Mouse (Mus musculus) gastrocnemius, postnatal 25 days (tissue): ENCODE results near the gene 5730596B20Rik. TPM values are rescaled to one million over a fixed set of nuclear protein-coding genes. Genes with fewer than 3 reads are reported as not detected.

Experiments used
- DNase-seq: peaks from one replicate; pipeline ENCODE4 v3.0.0; 2022
- total RNA-seq, 2 experiments: library from RNA; stranded (reverse); gene quantifications; 1 replicate in 1 of 2; 2 replicates in 1 of 2; pipeline ENCODE4 v1.2.3; 2021

The 5730596B20Rik gene
- total RNA-seq, 2 experiments from 2014 or later = not detected

DNA sequence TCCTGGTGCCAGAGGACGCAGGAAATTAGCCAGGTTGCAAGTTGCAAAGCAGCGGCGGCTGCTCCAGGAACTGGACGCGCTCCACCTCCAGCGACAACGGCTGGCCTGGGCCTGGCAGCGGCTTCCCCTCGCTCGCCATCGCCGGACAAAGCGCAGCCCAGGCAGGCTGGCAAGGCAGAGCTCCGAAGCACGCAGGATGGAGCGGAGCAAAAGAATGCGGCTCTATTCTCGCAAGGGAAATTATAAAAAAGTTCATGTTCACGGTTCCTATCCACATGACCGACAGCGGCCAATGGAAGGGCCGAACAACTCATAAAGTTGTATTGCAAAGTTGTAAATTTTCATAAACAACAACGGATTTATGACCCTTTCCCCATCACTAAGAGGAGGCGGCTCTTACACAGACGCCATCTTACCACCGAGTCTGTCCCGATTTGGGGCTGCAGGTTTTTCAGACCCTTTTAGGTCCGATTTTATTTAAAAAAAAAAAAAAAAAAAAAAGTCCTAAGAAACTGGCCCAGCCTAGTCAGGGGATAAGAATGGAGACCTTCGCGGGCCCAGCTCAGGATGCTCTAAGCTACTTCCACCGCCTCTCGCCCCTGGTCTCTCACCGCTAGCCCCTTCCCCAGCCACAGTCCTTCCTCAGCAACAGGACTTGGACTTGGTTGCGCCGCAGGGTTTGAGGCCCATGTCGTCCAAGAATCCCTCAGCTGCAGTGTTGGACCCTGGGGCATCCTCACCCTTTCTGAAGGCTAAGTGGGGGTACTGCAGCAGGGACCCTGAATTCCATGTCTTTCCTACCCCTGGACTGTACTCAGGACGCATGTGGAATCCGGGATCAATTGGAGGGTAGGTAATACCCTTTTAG lies 36.1 kb downstream of the 5730596B20Rik start, which contains the start of the genes Hoxa3 and Gm28308:
Hoxa3 (minus strand) TSS at position 218 of the 868 bp plus-strand sequence.
Gm28308 (minus strand) TSS at position 221 of the 868 bp plus-strand sequence.
- peak; percentile 80 for DNase-seq

DNA sequence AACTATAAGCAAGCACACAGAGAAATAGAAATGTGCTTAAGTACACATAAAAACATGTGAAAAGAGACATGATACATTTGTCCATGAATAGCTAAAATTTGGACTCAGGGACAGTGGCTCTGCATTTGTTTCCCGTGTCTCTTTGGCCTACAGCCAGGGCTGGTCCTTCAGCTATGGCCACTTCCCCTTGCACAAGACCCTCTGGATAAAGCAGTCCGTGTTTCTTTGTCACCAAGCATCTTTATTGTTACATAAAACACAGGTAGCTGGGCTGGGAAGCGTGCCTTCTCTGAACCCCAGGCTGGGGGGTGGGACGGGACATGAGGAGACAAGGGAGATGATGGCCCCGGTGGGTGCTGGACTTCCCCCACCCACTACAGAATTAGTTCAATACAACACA lies 37.0 kb downstream of the 5730596B20Rik start:
- DNase-seq = no peak

DNA sequence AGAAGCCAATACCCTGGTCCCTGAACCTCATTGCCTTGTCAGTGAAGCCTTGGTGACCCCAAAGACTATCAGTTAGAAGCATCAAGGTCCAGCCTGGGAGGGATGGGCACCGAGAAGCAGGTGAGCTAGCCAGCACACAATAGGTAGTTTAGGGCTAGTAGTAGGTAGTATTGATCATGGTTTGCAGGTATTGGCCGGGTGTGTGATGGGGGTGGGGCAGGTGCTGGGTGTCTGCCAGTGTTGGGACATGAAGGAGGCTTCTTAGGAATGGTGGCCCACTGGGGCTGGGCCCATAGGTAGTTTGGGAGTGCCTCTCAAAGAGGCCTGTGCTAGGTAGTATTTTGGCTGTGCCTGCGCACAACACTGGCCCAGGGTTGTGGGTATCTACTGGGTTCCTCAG lies 37.8 kb downstream of the 5730596B20Rik start:
- DNase-seq = no peak

DNA sequence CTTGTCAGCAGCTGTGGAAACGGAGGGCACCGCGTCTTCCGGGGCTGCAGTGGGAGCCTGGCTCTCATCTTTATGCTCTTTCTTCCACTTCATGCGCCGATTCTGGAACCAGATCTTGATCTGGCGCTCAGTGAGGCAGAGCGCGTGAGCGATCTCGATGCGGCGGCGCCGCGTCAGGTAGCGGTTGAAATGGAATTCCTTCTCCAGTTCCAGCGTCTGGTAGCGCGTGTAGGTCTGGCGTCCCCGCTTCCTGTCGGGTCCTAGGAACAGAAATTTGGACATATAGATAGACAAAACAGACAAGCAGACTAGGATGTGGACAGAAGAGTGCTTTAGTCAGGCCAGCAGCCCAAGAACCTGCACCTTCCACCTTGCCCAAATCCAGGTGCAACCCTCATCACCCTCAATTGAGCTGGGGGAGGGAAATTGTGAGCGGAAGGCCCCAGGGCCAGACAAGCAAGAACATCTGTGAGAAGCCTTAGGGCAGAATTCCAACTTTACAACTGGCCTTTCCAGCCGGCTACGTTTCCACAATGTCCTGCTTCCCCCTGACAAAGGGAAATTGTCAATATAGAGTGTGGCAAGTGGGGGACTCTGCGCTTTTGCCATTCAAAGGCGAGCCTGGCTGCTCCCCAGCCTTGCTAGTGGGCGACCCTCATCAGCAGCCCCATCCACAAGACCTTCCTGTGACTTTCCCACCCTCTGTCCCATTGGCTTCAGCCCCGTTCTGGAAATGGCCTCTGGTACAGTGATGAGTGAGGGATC lies 38.7 kb downstream of the 5730596B20Rik start:
- DNase-seq = no peak

DNA sequence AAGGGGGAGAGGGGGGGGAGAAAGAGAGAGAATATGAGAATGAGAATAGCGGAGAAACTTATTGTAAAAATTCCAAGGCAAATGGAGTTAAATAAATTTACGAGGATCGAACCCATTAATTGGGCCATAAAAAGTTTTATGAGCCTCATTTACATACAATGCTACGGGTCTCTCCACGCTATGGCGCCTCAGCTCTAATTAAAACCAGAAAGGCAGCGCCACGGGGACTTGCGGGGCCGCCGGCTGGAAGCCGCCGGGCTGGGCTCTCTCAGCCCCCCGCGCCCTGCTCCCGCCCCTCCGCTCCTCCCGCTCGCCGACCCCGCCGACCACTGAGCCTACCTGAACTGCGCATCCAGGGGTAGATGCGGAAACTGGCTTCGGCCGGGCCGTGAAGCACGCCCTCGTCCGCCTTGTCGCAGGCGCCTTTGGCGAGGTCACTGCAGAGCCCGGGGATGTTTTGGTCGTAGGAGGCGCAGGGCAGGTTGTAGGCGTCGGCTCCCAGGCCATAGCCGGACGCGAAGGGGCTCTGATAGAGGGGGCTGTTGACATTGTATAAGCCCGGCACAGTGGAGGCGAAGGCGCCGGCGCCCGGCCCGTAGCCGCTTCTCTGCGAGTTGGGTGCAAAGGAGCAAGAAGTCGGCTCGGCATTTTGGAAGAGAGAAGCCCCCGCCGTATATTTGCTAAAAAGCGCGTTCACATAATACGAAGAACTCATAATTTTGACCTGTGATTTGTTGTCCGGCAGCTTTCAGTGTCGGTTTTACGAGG lies 39.6 kb downstream of the 5730596B20Rik start:
- DNase-seq = no peak

DNA sequence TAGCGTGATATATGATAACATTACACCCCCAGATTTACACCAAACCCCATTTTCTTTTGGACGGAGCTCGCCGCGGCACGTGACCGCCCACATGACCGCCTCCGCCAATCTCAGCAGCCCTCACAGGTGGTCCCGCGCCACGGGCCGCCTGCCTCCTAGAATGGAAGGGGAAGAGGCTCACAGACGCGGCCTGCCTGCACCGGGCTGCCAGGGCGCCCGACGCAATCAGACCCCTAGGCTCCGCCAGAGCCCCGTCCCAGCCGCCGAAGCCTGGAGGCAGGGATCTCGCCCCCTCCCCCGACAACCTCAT lies 40.1 kb downstream of the 5730596B20Rik start:
- DNase-seq = peak; percentile 86

DNA sequence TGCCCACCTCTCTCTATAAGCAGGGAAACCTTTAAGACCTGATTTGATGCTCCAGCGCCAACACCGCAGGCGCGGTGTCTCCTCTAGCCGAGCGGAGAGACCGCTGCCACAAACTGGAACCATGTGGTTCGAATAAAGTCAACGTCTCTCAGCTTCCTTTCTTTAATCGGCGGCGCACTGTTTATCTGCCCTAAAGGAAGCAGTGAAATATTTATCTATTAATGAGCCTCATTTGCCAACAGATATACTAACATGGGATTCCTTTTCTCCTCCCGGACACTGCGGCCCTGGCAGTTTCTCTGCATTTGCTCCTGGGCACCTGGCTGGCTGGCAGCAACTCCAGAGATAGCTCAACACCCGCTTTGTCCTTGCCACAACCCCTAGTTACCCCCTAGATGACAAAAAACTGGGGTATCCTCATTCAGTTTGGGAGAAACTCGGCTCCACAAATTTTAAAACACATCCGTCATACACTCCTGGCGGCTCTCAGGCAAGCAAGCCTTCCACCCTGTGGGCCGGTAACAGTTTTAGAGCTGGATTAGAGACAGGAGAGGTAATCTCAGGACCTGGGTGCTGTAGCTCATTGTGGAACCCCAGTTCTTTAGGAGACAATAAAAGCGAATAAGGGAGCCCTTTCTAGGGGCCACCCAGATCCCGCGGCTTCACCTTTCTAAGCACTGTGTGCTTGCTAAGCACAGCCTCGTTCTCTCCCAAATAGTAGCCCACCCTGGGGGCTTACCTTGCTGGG lies 40.8 kb downstream of the 5730596B20Rik start:
- no peak for DNase-seq

DNA sequence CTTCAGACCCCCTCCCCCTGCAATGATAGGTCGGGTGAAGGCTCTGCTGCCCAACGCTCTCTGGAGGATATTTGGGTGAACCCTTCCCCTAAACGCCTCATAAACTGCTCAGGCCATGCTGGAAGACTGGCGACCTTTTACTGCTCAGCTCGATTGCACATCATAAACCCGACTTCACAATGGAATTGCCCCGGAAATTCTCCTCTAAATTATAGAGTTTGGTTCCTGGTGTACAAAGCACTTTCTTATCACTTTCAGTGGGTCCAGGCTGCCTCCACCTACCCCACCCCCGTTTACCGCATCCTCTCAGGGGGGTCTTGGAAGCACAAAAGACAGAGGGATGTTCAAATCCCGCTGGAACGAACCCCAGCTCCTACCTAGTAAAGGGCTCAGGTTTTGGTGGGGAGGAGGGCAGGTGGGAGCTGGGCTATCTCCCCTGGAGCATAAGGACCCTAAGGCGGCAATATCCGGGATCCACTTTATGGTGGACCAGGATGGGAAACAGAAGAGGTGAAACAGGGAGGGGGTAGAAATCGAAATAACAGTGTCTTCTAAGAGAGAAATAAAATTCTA lies 41.4 kb downstream of the 5730596B20Rik start:
- DNase-seq = no peak

DNA sequence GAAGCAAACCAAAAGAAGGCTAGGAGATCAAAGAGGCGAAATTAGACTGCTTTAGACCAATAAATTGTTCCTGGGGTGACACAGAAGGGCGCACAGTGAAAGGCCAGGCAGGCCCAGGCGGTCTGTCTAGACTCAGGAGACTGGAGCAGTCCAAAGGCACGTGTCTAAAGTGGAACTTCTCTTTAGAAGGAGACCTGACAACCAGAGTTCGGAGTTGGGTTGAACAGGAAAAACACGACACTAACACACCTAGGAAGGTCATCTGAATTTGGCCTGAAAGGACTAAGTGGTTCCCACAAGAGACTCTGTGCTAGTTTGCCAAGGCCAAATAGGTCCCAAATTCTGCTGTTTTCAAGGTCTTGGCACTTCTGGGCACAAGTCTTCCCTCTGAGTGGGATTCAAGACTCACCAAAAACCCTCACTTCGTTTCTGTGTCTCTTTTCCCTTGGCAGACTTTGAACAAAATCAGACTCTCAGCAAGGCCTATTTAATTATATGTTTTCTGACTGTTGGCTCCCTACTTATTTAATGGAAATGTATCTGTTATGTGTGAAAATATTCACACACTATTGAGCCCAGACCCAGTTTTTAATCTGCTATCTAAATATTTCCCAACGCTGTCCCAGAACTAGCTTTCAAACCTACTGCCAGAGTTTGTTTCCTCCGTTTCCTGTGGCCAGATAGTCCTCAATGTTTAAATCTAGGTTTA lies 42.1 kb downstream of the 5730596B20Rik start:
- DNase-seq = no peak

DNA sequence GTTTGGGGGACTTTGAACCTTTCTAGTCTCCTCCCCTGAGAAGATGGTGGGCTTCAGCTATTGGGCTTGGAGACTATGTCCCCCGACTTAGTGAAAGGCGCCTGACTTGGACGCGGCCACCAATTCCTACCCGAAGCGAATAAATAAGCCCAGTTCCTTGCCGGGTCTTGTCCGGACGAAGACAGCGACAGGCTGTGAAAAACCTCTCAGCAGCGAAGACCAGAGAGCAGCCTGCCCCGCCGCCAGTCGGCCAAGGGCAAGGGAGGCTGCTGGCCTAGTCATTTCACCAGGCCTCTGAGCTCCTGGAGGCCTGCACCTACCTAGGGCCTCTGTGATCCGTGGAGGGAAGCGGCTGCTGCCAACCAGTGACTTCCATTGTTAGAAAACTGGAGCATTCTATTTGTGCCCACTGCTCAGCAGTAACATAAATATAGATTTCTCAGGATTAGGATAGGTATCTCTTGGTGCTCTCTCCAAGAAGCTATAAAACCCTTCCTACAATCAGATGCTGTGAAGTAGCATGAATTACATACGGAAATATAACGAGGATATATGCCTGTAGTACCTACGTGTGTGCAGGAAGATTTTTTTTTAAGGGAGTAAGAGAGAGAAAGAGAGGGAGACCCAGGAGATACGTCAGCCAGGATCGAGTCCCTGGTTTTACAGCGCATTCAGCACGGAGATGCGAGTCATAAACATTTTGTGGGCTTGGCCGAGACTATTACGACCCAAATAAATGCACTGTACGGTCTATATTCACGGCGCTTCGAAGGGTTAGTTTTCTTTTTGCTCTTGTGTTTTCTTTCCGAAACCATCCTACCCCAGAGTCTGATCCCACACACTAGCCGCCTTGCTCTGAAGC lies 42.9 kb downstream of the 5730596B20Rik start:
- DNase-seq = no peak

DNA sequence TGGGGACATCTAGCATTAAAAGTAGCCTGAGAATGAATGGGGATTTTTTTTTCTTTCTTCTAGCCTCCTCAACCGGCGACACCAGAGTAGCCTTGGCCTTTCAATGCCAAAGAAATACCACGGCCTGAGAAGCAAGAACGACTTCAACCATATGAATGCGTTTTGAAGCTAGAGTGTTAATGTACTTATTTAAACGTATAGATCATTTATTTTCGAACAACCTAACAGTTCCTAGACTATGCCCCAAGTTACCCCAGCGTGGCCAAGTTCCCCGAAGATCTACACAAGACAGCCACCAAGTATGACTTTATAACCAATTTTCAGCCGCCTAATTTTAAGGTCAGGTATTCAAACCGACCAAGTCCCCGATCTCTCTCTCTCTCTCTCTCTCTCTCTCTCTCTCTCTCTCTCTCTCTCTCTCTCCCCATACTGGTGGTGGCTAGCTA lies 43.6 kb downstream of the 5730596B20Rik start:
- no peak for DNase-seq

DNA sequence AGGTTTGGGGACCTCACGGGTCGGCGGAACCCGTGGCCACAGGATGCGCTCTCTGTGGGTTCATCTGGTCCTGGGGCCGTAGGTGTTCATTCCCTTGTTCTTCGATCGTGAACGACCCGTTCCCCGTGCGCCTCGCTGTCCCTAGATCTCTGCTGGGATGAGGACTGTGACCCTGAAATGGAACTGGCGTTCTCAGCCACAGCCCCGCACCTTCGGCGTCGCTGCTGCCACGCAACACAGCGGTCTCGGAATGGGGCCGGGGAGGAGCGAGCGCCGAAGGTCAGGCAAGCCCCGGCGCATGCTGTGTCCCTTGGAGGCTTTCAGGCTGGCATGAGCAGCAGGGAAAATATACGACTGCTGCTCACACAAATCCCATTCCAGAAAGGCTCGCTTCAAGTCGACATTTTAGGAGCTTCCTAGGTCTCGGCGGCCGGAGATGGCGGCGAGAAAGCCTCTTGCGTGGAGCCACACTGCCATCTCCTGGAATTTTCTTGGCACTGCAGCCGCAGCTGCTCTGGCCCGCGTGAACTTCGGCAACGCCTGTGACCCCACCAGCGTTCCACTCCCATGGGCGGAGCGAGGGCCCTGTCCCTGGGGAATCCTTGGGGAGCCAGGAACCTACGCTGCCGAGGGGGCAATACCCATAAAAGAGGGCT lies 44.2 kb downstream of the 5730596B20Rik start, which contains the start of gene Hoxa7:
Hoxa7 (minus strand) TSS at position 518 of the 656 bp plus-strand sequence.
- DNase-seq = peak; percentile 88

DNA sequence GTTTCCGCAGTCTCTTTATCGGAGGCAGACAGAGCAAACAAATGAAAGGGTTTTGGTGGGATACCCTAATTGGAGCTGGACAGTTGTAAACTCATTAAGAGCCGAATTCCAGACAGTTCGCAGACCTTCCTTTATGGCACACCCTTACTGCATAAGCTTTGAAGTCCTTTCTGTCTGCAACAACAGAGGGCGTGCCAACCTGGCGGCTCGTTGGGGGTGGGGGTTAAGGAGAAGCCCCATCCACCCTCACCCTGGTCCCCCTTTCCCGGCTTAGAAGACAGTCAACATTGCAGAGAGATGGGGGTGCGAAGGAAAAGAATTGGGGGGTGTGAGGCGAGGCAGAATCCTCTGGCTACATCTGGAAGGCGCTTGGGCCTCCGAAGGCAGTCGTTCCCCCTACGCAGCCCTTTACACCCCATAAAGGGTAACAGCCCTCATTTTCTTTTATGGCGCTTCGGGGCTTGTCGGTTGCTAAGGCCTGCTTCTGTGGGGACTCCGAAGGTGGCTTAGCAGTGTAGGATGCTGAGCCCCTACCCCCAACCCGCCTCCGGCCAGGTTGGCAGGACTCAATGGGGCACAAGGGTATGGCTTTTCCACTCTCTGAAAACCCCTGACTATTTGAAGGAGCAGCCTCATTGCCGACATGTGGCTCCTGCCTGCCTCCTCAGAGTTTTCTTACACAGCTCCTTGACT lies 44.8 kb downstream of the 5730596B20Rik start:
- DNase-seq = no peak

DNA sequence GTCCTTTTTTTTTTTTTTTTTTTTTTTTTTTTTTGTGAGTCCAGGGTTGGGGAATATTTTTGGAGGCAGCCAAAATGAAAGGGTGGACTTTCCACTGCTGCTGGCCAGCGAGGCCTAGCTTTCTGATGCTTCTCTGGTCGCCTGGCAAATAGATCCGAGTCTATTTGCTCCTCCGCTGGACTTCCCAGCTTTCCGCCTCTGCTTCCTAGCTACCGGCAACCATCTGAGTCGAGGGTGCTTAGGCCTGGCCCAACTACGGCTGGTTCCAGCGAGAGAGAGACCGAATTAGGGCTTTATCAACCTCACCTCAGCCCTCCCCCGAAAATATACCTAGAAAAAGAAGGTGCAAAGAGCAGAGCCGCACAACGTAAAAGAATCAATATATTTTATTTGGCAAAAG lies 45.4 kb downstream of the 5730596B20Rik start:
- peak; percentile 11 for DNase-seq

DNA sequence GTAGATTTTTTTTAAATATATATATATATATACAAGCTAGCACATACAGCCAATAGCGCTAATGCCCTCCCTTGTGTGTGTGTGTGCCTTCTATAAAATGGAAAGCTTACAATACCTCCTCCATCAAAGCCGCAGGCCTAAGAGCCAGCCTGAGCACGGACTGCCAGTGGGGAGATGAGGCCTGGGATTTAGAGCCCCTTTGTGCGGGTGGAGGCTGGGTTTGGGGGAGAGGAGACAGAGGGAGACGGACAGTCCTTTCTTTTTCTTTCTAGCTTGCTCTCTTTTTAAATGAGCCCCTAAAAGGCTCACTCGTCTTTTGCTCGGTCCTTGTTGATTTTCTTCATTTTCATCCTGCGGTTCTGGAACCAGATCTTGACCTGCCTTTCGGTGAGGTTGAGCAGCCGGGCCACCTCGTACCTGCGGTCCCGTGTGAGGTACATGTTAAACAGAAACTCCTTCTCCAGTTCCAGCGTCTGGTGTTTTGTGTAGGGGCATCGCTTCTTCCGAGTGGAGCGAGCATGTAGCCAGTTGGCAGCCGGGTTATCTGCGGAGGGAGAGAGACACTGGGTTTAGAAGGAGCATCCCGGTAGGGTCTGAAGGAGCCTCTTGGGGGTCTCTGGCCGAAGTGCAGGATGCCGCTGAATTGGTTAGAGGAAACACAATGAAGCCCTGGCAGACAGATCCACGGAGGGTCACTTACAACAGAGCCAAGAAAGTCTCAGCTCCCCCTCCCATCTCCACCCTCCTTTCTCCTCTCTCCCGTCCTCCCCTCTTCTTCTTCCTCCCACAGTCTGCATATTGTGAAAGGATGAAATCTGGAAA lies 46.9 kb downstream of the 5730596B20Rik start:
- DNase-seq = peak; percentile 8

DNA sequence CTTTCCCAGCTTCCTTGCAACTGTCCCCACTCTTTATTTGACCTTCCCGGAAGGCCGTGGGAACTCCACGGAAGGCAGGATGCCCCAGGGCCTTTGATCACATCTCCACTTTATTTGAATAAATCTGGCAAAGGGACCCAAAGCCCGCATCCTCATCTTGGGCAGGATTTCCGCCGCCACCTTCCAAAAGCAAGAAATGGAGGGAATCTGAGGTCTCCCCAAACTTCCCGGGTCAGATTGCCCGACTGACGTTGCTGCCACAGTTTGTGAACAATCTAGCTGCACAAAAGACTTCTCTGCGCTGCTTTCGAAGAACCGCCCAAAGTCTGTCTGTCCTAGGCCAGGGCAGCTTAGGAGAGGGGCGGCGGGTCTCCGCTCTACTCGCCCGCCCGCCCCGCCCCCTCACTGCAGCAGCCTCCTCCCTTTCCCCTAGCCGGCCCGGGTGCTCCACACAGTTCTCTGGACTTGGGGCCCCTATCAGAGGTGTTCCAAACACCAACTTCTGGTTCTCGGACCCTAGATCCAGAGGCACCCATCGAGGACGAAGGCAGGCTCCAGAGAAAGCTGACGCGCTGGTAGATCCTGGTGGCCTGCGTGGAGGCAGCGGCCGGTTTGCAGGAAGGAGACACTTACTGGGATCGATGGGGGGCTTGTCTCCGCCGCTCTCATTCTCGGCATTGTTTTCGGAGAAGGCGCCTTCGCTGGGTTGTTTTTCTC lies 47.8 kb downstream of the 5730596B20Rik start:
- DNase-seq = peak; percentile 6
